Mouse (Mus musculus): ENCODE data around the gene Ldb1. TPM values are rescaled to one million over a fixed set of nuclear protein-coding genes. Genes with fewer than 3 reads are reported as not detected.

Gene Ldb1
- total RNA-seq, 2 experiments from 2014 or later: 26.2 to 28.5 TPM

- DNase-seq: no peak
- intact Hi-C loops (cut with DNase I; ENCODE audit: low total_unique reads): no loop called here
Observed at GRCm38 (mm10) chr19:46031689-46032432, 13.2 kb downstream of the Ldb1 start.

GRCm38 (mm10) chr19:46030196-46030983, 14.6 kb downstream of the Ldb1 start:
- no peak for DNase-seq
- intact Hi-C loops (cut with DNase I; ENCODE audit: low total_unique reads): no loop called here

- DNase-seq: no peak
- intact Hi-C loops (cut with DNase I; ENCODE audit: low total_unique reads): no loop called here
Observed at GRCm38 (mm10) chr19:46029652-46030051, 15.4 kb downstream of the Ldb1 start.

GRCm38 (mm10) chr19:46028747-46029320, 16.2 kb downstream of the Ldb1 start:
- no peak for DNase-seq
- intact Hi-C loops (cut with DNase I; ENCODE audit: low total_unique reads): no loop called here

- DNase-seq: no peak
- intact Hi-C loops (cut with DNase I; ENCODE audit: low total_unique reads): no loop called here
Observed at GRCm38 (mm10) chr19:46026567-46026966, 18.4 kb downstream of the Ldb1 start.

GRCm38 (mm10) chr19:46024959-46025358, 20.1 kb downstream of the Ldb1 start:
- intact Hi-C loops (cut with DNase I; ENCODE audit: low total_unique reads): no loop called here
- DNase-seq: no peak

- intact Hi-C loops (cut with DNase I; ENCODE audit: low total_unique reads): loop anchor here (10.0 kb wide), 2 partner anchors 51 to 211 kb away; no protein-coding TSS in a partner anchor
- no peak for DNase-seq
Observed at GRCm38 (mm10) chr19:46016023-46016422, 29.0 kb downstream of the Ldb1 start.

- intact Hi-C loops (cut with DNase I; ENCODE audit: low total_unique reads): loop anchor here (10.0 kb wide), 2 partner anchors 50 to 210 kb away; no protein-coding TSS in a partner anchor
Observed at GRCm38 (mm10) chr19:46014572-46015178, 30.3 kb downstream of the Ldb1 start.

GRCm38 (mm10) chr19:46005680-46006079, 39.3 kb downstream of the Ldb1 start:
- intact Hi-C loops (cut with DNase I; ENCODE audit: low total_unique reads): no loop called here
- DNase-seq: no peak

More at GRCm38 (mm10) chr19:46014572-46015178, 30.3 kb downstream of the Ldb1 start:
- peak; percentile 87 for DNase-seq

- intact Hi-C loops (cut with DNase I; ENCODE audit: low total_unique reads): no loop called here
- DNase-seq: no peak
Observed at GRCm38 (mm10) chr19:46004814-46005466, 40.1 kb downstream of the Ldb1 start.

- DNase-seq: peak; percentile 88
- intact Hi-C loops (cut with DNase I; ENCODE audit: low total_unique reads): no loop called here
Observed at GRCm38 (mm10) chr19:46003371-46004226, 41.4 kb downstream of the Ldb1 start, which contains the start of gene Hps6. Gene Hps6, plus strand, starts transcription at chr19:46003508.

GRCm38 (mm10) chr19:46002279-46002678, 42.7 kb downstream of the Ldb1 start:
- no peak for DNase-seq
- intact Hi-C loops (cut with DNase I; ENCODE audit: low total_unique reads): no loop called here

GRCm38 (mm10) chr19:45999378-45999777, 45.6 kb downstream of the Ldb1 start:
- DNase-seq: no peak
- intact Hi-C loops (cut with DNase I; ENCODE audit: low total_unique reads): no loop called here

- DNase-seq: no peak
- intact Hi-C loops (cut with DNase I; ENCODE audit: low total_unique reads): no loop called here
Observed at GRCm38 (mm10) chr19:45998694-45999217, 46.3 kb downstream of the Ldb1 start.

GRCm38 (mm10) chr19:45997785-45998693, 47.0 kb downstream of the Ldb1 start, which contains the start of gene Armh3:
Gene Armh3, minus strand, starts transcription at chr19:45998488.
- DNase-seq: peak; percentile 91
- intact Hi-C loops (cut with DNase I; ENCODE audit: low total_unique reads): no loop called here

GRCm38 (mm10) chr19:45997365-45997764, 47.6 kb downstream of the Ldb1 start:
- DNase-seq: no peak
- intact Hi-C loops (cut with DNase I; ENCODE audit: low total_unique reads): no loop called here

Measured in gastrocnemius, postnatal 14 days (tissue).